Mouse (Mus musculus) adrenal gland, adult 18-20 months (tissue): ENCODE measurements around the gene Rbm47. TPM values are rescaled to one million over a fixed set of nuclear protein-coding genes. Genes with fewer than 3 reads are reported as not detected.
"Not testable (repeated sequence)": the region's sequence is repeated elsewhere in the genome, so short reads cannot be mapped to it uniquely, and the experiment has no call there.

ENCODE experiments used
- DNase-seq, 2 experiments: peaks; one replicate each; pipeline ENCODE4 v3.0.0; 2021 to 2022; ENCODE audit warnings: low spot score in 2 of 2
- long read RNA-seq, 2 experiments: library from polyadenylated mRNA; stranded (forward); transcript quantifications; one replicate each; pipeline ENCODE4 v2.0.0; 2021
- total RNA-seq, 2 experiments: library from RNA; stranded (reverse); gene quantifications; 1 replicate in 1 of 2; 2 replicates in 1 of 2; pipeline ENCODE4 v1.2.3; 2021

Rbm47 gene
- total RNA-seq: 100 to 1,000 TPM in 1 of 2 experiments, 10 to 100 TPM in 1; 74.5 to 128 TPM
- long read RNA-seq, experiment 1, transcript Rbm47-206 (7 exons, 3,180 nt): major isoform, 15 of 21 reads
- long read RNA-seq, experiment 1, partial matches to known transcripts: 6 of 21 reads
- long read RNA-seq, experiment 1, other reads (novel, unspliced or antisense): 0 of 21 reads
- long read RNA-seq, experiment 2, transcript Rbm47-206 (7 exons, 3,180 nt): major isoform, 20 of 39 reads
- long read RNA-seq, experiment 2, partial matches to known transcripts: 7 of 39 reads
- long read RNA-seq, experiment 2, other reads (novel, unspliced or antisense): 9 of 39 reads

- DNase-seq: no peak
Observed at GRCm38 (mm10) chr5:66173018-66173417, at the start of gene Rbm47. Gene Rbm47 (minus strand): TSS chr5:66173118.

GRCm38 (mm10) chr5:66220620-66221019, 47.7 kb upstream of the Rbm47 start:
- no peak for DNase-seq

- DNase-seq: no peak
Observed at GRCm38 (mm10) chr5:66219692-66220091, 46.8 kb upstream of the Rbm47 start.

GRCm38 (mm10) chr5:66215569-66216277, 42.8 kb upstream of the Rbm47 start:
- no peak for DNase-seq

- no peak for DNase-seq
Observed at GRCm38 (mm10) chr5:66214395-66214935, 41.5 kb upstream of the Rbm47 start.

GRCm38 (mm10) chr5:66209532-66210176, 36.7 kb upstream of the Rbm47 start:
- no peak for DNase-seq

GRCm38 (mm10) chr5:66204966-66205365, 32.0 kb upstream of the Rbm47 start:
- no peak for DNase-seq

GRCm38 (mm10) chr5:66203424-66203823, 30.5 kb upstream of the Rbm47 start:
- no peak for DNase-seq

- peak; percentile 62 to 75 for DNase-seq
Observed at GRCm38 (mm10) chr5:66200044-66200443, 27.1 kb upstream of the Rbm47 start.

- DNase-seq: no peak
Observed at GRCm38 (mm10) chr5:66195323-66195722, 22.4 kb upstream of the Rbm47 start.

GRCm38 (mm10) chr5:66193218-66193846, 20.4 kb upstream of the Rbm47 start:
- no peak for DNase-seq

GRCm38 (mm10) chr5:66191185-66191503, 18.2 kb upstream of the Rbm47 start:
- DNase-seq: no peak

GRCm38 (mm10) chr5:66190481-66191184, 17.7 kb upstream of the Rbm47 start:
- no peak for DNase-seq

- not testable (repeated sequence) for DNase-seq
Observed at GRCm38 (mm10) chr5:66188591-66188990, 15.7 kb upstream of the Rbm47 start.

GRCm38 (mm10) chr5:66182156-66182555, 9.2 kb upstream of the Rbm47 start:
- DNase-seq: no peak

GRCm38 (mm10) chr5:66174160-66174837, 1.4 kb upstream of the Rbm47 start:
- DNase-seq: no peak

GRCm38 (mm10) chr5:66170591-66170990, 2.3 kb downstream of the Rbm47 start:
- no peak for DNase-seq

- no peak for DNase-seq
Observed at GRCm38 (mm10) chr5:66169099-66169485, 3.8 kb downstream of the Rbm47 start.

- no peak for DNase-seq
Observed at GRCm38 (mm10) chr5:66168462-66169098, 4.3 kb downstream of the Rbm47 start.

GRCm38 (mm10) chr5:66166931-66167330, 6.0 kb downstream of the Rbm47 start:
- DNase-seq: no peak
